Mouse (Mus musculus): ENCODE data around the gene Madd. TPM values are rescaled to one million over a fixed set of nuclear protein-coding genes. Genes with fewer than 3 reads are reported as not detected.
"Not testable (repeated sequence)": the region's sequence is repeated elsewhere in the genome, so short reads cannot be mapped to it uniquely, and the experiment has no call there.

Madd gene
- total RNA-seq, 1 experiment from 2014 or later, result 21.0 TPM

DNA sequence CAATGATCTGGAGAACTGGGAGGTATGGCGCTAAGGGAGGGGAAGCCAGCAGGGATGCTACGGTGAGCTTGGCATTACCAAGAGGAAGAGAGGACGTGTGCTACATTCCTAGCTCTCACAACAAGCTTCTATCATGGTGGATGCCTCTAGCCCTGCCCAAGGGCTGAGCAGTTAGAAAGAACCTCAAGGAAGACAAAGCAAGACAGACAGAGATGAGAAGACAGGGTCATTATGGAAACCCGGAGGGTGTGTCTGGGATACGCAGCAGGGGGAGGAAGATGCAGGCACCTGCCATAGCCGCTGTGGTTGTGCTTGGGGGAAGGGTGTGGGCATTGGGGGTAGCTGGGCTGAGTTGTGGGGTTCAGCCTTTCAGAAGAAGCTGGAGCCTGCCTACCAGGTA is 60.1 kb downstream of the Madd start:
- no peak for DNase-seq

DNA sequence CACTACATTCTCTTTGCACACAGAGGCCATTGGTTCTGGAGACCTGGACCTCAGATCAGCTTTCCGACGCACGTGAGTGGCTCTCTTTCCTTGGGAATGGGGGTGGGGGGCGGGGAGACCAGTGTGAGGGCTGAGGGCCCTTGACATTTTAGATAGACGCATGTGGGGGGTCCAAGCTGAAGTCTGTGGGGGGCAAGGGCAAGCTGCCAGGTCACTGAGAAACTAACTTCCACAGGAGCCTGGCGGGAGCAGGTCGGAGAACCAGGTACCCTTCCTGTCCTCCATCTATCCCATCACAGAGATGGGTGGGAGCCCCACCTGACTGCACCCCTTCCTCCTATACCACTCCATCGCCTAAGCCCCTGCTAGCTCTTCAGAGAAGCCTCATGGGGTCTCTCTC is 62.1 kb downstream of the Madd start:
- DNase-seq, result no peak

DNA sequence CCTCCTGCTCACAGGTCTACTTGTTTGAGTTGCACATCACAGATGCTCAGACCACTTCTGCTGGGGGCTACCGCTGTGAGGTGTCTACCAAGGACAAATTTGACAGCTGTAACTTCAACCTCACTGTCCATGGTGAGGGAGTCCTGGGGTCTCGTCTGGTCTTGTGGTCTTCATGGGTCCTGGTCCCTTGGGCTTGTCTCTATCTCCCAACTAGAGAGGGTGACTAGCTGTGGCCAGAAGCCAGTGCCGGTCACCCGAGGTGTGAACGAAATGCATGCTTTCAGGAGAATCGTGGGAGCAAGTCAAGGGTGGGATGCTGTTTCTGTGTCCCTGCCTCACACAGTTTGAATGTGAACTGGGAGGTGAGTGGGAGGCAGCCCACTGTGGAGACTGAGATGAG is 62.6 kb downstream of the Madd start:
- DNase-seq, result no peak

DNA sequence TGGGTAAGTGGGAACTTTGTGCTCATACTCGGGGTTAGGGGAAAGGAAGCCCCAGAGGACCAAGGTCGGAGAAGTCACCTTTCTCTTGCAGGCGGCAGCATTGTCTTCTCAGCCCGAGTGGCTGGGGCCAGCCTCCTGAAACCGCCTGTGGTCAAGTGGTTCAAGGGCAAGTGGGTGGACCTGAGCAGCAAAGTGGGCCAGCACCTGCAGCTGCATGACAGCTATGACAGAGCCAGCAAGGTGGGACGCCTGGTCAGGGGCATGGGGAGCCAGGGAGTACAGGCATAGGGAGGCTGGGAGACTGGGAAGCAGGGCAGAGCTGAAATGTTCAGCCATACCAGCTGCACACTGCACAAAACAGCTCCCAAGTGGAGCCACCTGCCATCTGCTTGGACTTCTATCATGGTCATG is 63.4 kb downstream of the Madd start:
- no peak for DNase-seq

DNA sequence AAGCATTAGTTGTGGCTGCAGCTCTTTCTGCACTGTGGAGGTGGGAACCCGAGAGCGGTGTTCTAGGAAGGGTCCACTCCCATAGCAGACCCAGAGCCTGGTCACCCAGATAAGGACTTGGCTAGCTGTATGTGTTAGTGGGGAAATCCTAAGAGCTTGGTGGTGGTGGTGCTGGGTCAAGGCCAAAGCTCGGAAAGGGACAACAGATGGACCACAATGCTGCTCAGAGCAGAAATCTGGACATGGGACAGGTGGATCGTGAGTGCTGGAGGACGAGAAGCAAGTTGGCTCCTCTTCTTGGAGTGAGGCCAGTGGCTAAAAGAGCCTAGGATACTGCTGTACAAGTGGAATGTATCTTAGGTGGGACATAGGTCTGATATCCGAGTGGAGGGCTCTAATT is 64.1 kb downstream of the Madd start:
- no peak for DNase-seq

DNA sequence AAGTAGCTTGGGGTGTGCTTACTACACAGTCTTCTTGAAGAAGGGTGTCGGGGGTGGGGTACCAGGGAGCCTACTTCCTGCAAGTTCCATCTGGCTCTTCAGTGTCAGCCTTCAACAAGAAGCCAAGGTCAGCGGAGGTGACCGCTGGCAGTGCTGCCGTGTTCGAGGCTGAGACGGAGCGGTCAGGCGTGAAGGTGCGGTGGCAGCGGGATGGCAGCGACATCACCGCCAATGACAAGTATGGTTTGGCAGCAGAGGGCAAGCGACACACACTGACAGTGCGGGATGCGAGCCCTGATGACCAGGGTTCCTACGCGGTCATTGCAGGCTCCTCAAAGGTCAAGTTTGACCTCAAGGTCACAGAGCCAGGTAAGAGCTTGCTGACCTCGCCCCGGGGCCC is 64.6 kb downstream of the Madd start:
- DNase-seq, result no peak

DNA sequence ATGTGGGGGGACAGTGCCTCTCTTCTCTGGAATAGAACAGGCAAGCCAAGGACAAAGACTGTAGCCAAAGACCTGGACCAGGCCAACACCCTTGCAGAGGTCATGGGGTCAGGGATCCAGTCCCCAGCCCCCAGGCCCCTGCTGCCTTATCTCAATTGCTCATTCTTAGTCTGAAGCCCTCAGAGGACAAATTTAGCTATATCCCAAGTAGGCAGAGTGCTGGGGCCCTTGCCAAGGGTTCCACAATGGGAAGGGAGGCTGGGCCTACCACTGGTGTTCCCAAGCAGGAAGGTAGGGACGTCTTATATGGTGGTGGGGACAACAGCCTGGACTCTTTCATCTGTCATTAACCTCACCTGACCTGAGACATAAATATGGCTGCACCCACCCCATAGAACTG is 65.0 kb downstream of the Madd start:
- no peak for DNase-seq

DNA sequence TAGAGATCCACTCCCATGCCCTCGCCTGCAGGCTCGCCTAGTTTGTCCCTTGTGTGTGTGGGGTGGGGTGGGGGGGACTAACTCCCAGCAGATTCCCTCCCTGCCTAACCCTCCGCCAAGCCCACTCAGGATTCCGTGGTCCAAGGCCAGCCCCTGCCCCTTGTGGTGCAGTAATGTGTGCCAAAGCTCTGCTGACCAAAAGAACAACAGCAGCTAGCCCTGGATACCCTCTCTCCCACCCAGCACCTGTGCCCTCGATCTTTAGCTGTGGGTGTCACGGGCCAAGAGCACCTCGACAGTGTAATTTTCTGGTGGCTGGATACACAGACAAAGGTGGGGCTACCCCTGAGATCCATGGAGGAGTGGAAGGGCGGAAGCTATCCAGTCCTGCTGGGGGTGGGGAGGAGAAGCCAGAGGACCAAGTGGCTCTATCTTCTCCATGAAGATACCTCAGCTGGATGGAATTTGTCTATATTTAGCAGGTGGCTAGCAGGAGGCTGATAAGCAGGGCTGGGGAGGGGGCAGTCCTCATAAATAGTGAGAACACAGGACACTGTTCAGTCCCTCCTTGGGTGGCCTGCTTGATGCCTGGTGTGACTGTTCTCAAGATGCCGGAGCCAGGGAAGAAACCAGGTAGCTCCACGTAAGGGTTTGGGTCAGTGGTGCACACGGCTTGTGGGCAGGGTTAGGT is 65.9 kb downstream of the Madd start, which contains the start of gene Mybpc3:
TSS of gene Mybpc3 (plus strand) at position 560 of the 691 bp plus-strand sequence.
- DNase-seq, result no peak

DNA sequence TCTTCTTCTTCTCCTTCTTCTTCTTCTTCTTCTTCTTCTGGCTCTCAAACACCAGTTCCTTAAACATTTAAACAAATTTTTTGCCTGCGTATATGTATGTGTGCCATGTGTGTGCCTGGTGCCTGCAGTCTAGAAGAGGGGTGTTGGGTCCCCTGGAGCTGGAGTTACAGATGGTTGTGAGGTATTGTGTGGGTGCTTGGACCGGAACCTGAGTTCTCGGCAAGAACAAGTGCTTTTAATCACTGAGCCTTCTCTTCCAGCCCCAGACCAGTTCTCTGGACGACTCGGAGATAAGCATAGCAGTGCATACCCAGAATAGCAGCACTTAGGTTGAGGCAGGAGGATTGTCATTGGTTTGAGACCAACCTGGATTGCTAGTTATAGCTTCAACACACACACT is 66.8 kb downstream of the Madd start:
- no peak for DNase-seq

DNA sequence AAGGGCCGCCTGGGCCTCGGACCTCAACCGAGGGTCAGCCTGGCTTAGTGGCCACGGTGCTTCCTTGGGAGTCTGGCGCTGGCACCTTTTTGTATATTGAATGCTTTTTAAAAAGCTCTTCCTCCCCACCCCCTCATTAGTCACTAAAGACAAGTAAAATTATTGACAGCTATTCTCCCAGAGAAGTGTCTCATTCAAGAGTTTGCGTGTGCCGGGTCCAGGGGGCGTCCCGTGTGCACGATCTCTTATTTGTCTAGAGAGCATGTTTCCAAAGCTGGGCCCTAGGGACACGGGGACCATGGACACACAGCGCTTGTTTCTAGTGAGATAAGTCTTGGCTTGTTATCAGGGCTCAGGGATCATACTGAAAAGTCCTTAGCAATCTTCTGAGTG is 68.1 kb downstream of the Madd start:
- no peak for DNase-seq

DNA sequence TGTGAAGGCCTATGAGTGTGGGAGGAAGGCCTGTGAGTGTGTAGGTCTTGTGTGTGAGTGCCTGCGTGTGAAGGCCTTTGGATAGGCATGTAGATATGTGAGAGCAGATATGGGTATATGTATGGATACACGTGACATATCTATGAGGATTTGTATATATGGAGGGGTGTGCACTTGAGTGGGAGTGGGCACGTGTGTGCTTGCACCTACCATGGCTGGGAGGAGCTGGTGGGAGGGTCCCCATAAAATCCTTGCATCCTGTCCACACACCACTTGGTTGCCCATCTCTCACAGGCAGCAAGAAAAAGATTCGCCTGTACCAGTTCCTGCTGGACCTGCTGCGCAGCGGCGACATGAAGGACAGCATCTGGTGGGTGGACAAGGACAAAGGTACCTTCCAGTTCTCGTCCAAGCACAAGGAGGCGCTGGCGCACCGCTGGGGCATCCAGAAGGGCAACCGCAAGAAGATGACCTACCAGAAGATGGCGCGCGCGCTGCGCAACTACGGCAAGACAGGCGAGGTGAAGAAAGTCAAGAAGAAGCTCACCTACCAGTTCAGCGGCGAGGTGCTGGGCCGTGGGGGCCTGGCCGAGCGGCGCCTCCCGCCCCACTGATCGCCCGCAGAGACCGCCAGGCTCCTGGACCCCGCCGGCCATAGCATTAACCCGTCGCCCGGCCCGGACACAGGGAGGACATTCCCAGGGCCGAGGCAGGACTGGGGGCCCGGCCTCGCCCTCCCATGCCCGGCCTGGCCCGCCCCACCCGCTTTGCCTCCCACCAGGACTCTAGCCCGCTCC is 68.7 kb downstream of the Madd start:
- DNase-seq, result peak; percentile 98

DNA sequence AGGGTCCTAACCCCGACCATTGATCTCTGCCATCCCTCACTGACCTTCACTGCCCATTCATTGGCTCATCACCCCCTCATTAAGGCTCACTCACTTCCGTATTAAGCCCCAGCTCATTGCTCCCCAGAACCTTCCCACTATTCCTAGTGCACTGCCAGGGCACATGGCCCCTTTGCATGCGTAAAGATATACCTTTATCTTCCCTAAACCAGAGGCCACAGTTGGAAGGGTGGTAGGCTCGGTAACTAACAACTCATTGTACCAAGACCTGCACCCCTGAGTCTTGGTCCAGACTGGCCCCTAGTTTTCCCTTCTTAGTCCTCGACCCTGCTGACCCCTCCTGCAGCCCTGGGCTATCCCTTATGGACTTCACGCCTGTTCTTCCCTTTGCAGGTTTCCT is 69.8 kb downstream of the Madd start:
- no peak for DNase-seq

DNA sequence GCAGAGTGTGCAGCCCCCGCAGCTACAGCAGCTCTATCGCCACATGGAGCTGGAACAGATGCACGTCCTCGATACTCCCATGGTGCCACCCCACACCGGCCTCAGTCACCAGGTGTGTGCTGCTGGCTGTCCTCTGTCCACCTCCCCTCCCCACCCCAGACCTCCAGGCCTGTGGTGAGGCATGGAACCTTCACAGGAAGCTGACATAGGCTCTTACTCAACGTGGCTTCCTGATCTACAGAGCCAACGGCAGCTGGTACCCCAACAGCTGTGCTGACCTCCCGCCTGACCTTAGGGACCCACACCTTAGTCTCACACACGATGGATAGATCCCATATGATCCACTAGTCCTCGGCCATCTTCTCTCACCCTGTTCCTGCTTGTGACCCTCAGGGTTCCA is 70.3 kb downstream of the Madd start:
- no peak for DNase-seq

DNA sequence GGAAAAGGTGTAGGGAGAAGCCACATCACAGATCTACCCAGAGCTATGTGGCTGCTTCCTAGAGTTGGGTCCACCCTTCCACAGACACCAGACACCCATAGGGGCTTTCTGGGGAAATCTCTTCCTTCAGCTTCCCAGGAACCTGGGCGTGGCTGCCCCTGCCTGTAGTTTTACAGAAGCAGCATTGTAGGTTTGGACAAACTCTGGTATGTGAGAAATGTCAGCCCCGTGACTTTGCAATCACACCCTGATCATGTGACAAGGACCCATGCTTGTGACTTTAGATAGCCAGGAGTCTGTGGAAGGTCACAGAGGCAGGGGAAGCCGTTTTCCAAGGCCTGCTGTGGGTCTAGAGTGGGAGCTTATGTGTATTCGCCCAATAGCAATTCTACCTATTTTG is 71.1 kb downstream of the Madd start:
- no peak for DNase-seq

DNA sequence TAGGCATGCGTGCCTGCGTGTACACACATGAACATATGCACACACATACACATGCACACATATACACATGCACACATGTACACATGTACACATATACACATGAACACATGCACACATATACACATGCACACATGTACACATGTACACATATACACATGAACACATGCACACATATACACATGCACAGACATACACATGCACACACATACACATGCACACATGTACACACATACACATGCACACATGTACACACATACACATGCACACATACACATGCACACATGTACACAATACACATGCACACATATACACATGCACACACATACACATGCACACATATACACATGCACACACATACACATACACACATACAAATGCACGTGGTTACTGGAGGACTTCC is 71.8 kb downstream of the Madd start:
- DNase-seq, result not testable (repeated sequence)

DNA sequence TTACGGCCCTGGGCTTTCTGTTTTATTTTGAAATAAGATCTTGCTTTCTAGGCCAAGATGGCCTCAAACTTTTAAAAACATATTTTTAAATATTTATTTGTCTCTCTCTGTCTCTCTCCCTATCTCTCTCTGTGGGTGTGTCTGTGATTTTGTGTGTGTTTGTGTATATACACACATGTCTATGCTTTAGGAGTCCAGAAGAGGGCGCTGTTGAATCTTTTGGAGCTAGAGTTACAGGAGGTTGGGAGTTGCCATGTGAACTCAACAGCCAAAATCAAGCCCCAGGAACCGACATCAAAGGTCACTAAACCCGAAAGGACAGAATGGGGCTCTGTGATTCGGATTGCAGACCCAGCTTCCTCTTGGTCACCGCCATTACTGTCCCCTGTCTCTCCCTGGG is 73.2 kb downstream of the Madd start:
- DNase-seq, result no peak

DNA sequence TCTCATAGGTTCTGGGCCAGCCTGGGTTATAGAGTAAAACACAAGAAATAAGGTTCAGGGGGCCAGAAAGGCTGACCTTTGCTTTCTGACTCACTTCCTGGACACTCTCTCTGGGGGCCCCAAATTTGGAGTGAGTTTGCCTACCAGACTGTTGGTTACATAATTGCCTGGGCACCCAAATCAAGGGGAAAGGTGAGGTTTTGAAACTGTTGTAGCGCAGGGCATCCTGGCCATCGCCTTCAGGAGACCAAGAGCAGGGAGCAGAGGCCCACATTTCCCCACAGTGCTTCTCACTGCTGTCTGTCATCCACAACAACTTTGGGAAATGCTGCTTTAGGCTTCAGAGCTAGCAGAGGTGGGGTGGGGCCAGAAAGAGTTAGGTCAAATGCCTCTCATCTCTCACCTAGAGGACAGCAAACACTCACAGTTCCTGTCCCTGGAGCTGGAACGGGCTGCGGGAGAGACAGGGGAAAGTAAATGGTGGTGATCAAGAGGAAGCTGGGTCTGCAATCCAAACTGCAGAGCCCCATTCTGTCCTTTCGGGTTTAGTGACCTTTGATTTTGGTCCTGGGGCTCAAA is 73.7 kb downstream of the Madd start:
- DNase-seq, result no peak

DNA sequence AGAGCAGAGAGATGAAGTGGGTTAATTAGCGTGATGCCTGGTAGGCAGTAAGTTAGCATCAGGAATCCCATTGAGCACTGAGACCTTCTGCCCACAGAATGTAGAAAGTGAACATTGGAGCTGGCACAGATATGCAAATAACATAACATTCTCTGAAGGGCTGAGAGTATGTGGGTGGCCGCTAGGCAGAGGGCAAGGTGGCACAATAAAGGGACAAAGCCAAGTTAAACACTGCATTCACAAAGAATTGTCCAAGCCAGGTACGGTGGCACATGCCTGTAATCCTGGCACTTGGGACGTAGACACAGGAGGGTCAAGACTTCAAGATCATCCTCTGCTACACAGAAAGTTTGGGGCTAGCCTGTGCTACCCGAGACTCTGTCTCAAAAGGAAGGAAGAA is 74.4 kb downstream of the Madd start:
- no peak for DNase-seq

DNA sequence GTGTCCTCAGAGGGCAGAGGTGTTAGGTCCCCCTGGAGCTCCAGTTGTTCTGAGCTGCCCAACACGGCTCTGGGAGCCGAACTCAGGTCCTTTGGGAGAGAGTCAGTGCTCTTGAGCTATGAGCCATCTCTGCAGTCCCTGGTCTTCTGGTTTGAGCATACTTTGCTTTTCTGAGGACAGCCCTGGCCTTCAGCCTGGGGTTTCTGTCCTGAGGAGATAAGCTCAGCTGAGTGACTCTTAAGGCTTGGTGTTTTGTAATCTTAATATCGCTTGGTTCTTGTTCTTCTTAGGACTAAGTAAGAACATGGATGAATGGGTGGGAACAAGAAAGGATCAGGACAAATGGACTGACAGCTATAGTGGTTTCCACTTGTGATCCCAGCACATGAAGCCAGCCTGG is 75.5 kb downstream of the Madd start:
- DNase-seq, result no peak

DNA sequence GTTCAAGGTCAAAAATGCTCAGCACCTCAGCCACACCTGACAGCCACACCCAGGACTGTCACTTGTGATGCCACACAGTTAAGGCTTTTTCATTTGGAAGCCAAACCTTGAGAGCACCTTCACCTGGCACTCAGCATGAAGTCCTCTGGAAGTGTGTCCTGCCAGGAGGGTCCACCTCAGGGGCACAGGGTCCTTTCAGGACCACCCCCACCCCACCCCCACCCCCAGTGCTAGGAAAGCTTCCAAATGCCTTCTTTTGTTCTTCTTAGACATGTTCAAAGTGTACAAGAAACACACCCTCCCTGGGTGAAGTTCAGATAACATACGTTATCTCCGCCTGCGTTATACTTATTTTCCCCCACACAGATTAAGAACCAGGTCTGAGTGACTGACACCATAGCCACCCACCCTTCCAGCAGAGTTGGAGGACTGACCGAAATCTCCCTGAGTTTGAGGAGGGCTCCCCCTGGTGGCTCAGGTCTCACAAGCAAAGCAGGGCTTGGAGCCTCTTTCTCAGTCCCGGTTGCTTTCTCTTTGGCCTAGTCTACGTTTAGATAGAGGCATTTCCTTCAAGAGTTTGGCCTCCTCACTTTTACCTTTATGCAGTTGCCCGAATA is 82.4 kb downstream of the Madd start:
- peak; percentile 95 for DNase-seq

DNA sequence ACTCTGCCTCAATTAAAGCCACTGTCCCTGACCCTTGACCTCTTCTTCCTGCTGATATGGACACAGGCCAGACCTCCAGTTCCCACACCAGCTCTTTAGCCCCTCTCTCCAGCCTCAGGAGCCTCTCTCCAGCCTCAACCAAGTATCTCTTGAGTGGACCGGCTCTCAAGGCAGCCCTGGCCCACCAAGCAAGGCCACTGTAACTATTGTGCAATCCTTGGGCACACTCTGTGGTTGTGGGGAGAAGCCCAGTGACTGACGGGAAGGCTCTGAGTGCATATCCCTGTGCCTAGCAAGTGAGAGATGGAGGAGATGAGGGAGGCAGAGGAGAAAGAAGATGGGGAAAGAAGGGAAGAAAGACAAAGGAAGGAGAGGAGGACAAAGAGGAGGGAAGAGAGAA is 85.5 kb downstream of the Madd start:
- DNase-seq, result no peak

DNA sequence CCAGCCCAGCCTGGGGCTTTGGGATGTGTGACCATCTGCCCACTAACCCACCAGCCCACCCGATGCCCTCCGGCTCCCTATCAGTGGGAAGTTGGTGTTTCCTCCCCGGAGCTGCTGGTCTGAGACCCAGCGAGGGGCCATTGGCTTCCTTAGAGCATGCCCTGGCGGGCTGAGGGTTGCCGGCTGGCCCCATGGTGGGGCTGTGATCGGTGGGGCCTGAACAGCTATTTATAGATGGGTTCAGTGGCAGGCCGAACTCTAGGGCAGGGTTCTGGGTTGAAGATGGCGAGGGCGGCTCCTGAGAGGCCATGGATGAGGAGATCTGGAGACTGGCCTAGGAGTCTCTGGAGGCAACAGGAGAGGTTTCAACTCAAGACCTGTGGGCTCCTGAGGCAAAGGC is 86.6 kb downstream of the Madd start:
- DNase-seq, result no peak

DNA sequence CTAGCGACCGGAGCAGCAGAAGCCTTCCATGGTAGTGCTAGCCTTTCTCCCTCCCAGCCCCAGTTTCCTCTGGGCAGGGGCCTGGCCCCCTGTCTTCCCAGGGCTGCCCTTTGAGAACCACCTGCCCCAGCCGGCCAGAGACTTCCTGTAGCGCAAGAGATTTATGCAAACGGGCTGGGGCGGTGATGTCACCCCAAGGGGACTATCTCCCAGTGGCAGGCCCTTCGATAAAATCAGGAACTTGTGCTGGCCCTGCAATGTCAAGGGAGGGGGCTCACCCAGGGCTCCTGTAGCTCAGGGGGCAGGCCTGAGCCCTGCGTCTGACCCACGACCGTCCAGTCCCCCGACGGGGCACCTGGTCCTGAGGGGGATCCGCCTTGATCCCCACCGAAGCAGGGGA is 87.1 kb downstream of the Madd start:
- DNase-seq, result no peak

All from adrenal gland, postnatal 25 days (tissue).